Mouse (Mus musculus) cortical plate, adult 2 months (tissue): ENCODE data around the gene Med13. TPM values are rescaled to one million over a fixed set of nuclear protein-coding genes. Genes with fewer than 3 reads are reported as not detected.

Experiments
- H3K27ac ChIP-seq: fragments of 200-500 bp; 2 replicates; pipeline ENCODE4 v1.5.1; 2012; ENCODE audit warnings: low read length, control low read depth, inconsistent platforms; ENCODE audit not compliant: insufficient read depth
- H3K4me1 ChIP-seq: fragments of 200-500 bp; 2 replicates; pipeline ENCODE4 v1.6.1; 2011; ENCODE audit warnings: low read length; ENCODE audit not compliant: control insufficient read depth, insufficient read depth
- H3K4me3 ChIP-seq: fragments of 200-500 bp; 2 replicates; pipeline ENCODE4 v1.5.1; 2011; ENCODE audit warnings: mild to moderate bottlenecking, low read length, control low read depth; ENCODE audit not compliant: insufficient read depth
- CTCF ChIP-seq: fragments of 200-500 bp; IDR thresholded peaks from 2 replicates; pipeline ENCODE4 v1.5.1; 2011; ENCODE audit warnings: mild to moderate bottlenecking, control low read depth, low read length; ENCODE audit not compliant: insufficient read depth; ENCODE audit errors: extremely low read depth
- POLR2A ChIP-seq: fragments of 200-500 bp; IDR thresholded peaks from 2 replicates; pipeline ENCODE4 v1.6.1; 2011; ENCODE audit warnings: mild to moderate bottlenecking, low read length, control low read depth; ENCODE audit not compliant: insufficient read depth; ENCODE audit errors: extremely low read depth
- polyA plus RNA-seq: library from polyadenylated mRNA; depleted of rRNA; stranded (reverse); fragments of >200 nt; gene quantifications from 2 replicates; pipeline ENCODE4 v1.2.3, GENCODE M21; 2012

Gene Med13
- polyA plus RNA-seq, 1 experiment = 19.8 TPM

DNA sequence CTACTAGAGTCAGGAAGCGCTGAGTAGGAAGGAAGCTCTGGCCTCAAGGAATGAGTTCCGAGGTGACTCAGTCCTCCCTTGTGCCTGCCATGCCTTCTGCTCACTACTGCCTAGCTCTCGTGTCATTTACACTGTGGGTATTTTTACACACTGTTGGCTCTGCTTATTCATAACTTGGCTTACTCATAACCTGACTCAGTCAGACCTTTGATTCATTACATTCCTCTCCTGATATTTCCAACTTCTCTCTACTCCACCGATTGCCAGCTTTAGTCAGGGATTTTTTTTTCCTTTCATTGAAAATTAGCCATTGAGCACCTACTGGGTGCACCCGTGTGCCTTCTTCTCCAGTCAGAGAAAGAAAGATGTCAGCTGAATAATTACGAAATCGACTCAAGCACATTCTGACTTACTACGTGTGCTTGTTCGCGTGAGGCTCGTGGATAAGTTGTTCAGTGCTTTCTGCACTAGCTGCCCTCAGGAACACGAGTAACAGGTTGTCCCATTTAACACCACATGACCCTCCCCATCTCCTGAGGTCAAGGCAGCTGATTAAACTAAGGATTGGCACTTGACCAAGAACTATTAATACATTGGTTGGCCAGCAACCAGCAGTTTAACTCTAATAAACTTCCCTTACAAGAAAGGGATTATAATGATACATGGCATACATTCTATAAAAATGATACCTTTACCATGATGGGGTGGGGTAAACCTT is 23.3 kb upstream of the Med13 start:
- Histone ChIP-seq H3K4me1 (0 out of 2 replicates have a peak, but pooled peaks cover 2% of the 10 kb centered on the region), H3K27ac (no peak overlapping the region), H3K4me3 (no peak overlapping the region)
- no peak for TF ChIP-seq CTCF
- no peak for TF ChIP-seq POLR2A

DNA sequence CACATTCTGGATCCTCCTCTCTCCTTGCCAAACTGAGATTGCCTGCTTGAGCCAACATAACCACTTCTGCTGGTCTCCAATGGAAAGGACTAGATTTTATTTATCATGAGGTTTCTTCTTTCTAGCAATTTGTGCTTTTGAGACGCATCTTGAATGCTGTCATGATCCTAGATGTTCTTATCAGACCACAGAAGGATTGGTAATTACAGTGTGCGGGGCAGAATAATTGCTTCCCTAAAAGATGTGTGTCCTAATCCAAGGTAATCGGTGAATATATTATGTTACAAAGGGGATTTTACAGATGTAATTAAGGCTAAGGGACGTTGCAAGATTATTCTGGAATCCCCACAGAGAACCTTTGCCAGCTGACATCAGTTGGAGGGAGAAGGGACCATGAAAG is 21.6 kb upstream of the Med13 start:
- 0 out of 2 replicates have a peak, but pooled peaks cover 2% of the 10 kb centered on the region for H3K4me1 ChIP-seq
- no peak for TF ChIP-seq CTCF
- TF ChIP-seq POLR2A = no peak
- H3K4me3 ChIP-seq = no peak overlapping the region
- H3K27ac ChIP-seq = no peak overlapping the region

GRCm38 (mm10) chr11:86377841-86378240 is 20.4 kb upstream of the Med13 start:
- TF ChIP-seq POLR2A = no peak
- no peak for TF ChIP-seq CTCF
- Histone ChIP-seq H3K27ac (no peak overlapping the region), H3K4me1 (0 out of 2 replicates have a peak, but pooled peaks cover 2% of the 10 kb centered on the region), H3K4me3 (no peak overlapping the region)

DNA sequence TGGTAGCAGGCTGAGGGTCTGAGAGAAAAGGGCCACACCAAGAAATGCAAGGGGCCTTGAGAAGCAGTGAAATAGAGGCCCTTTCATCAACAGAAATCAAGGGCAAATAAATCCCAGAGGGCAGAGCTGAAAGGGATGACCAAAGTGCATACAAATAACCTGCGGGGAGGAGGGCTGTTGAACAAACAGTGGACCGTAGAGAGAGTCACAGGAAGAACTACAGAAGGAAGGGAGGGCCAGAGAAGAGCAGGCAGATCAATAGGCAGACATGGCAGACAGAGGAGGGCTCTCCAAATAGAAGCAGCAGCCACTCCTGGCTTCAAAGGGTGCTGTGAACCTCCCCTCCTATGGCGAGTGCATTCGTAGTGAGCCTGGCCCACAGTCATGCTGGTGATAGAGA is 19.3 kb upstream of the Med13 start:
- H3K4me3 ChIP-seq = no peak overlapping the region
- TF ChIP-seq CTCF (no peak), POLR2A (no peak)
- no peak overlapping the region for H3K27ac ChIP-seq
- H3K4me1 ChIP-seq = 0 out of 2 replicates have a peak, but pooled peaks cover 2% of the 10 kb centered on the region

- H3K27ac ChIP-seq = no peak overlapping the region
- no peak for TF ChIP-seq CTCF
- TF ChIP-seq POLR2A = no peak
- no peak overlapping the region for H3K4me3 ChIP-seq
- no peaks in the 10 kb centered on the region for H3K4me1 ChIP-seq
Observed at GRCm38 (mm10) chr11:86375086-86375485, 17.7 kb upstream of the Med13 start.

DNA sequence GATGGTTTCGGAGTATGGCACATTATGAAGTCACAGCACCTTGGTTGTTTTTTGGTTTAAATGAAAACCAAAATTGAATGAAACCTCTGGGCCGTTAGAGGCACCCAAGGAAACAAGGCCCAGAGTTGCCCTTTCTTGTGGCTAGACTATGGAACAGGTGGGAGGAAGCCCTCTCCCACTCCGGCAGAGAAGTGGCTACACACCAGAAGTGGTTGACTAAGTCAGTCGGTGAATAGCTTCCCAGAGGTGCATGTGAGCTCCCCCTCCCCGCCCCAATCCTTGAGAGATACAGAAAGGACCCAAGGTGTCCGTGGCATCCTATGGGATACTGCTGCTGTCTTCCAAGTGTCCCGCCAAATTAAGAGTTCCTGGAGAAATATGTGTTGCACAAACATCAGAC is 13.9 kb upstream of the Med13 start:
- H3K4me3 ChIP-seq = no peak overlapping the region
- TF ChIP-seq POLR2A (no peak), CTCF (no peak)
- H3K27ac ChIP-seq = no peak overlapping the region
- no peaks in the 10 kb centered on the region for H3K4me1 ChIP-seq

DNA sequence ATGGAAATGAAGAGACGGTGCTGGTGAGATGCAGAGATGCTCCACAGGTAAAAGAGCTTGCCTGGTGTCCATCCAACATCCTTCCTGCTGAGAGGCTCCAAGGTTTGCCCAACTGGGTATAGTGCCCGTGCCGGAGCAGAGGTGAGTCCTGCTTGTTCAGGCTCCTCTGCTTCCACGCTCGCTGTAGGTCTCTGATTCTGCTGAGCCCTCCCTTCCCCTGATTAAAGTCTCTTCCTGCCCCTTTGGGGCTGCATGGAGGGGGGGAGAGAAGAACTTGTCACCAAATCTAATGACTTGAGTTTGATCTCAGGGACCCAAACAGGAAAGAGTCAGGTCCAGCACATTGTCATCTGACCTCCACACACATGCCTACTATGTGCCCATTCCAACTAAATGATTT is 12.5 kb upstream of the Med13 start:
- H3K27ac ChIP-seq = no peak overlapping the region
- H3K4me3 ChIP-seq = no peak overlapping the region
- H3K4me1 ChIP-seq = no peaks in the 10 kb centered on the region
- TF ChIP-seq POLR2A (no peak), CTCF (no peak)

- H3K4me1 ChIP-seq = no peaks in the 10 kb centered on the region
- TF ChIP-seq POLR2A (no peak), CTCF (no peak)
- H3K27ac ChIP-seq = no peak overlapping the region
- no peak overlapping the region for H3K4me3 ChIP-seq
Observed at GRCm38 (mm10) chr11:86369003-86369402, 11.6 kb upstream of the Med13 start.

DNA sequence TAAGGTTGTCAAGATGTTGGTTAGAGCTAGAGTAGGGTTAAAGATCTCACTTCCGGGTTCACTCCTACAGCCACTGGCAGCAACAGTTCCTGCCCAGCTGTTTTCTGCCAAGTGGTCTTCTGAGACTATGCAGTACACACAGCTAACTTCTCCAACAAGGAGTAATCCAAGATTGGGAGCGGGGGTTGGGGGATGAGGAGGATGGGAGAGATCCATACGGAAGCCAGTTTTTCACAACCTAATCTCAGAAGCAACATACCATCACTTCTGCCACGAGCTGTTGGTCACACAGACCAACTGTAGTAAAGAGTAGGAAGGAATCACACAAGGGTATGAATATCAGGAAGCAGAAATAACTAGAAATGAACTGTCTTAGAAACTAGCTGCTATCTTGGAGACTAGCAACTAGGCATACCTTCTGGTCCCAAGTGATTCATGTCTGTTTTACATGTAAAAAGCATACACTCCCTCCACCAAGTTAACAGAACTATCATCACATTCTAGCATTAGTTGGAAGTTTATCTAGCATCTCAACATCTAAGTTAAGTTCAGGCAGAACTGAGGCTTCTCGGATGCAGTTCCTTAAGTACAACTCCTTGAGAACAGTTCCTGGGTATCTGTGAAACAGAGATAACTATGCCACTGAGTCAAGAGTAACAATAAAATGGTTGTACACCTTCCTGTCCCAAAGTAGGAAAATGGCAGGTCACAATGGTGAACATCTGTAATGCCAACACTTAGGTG is 7.5 kb upstream of the Med13 start:
- H3K4me3 ChIP-seq = no peak overlapping the region
- no peak overlapping the region for H3K27ac ChIP-seq
- TF ChIP-seq CTCF (no peak), POLR2A (no peak)
- H3K4me1 ChIP-seq = no peaks in the 10 kb centered on the region

DNA sequence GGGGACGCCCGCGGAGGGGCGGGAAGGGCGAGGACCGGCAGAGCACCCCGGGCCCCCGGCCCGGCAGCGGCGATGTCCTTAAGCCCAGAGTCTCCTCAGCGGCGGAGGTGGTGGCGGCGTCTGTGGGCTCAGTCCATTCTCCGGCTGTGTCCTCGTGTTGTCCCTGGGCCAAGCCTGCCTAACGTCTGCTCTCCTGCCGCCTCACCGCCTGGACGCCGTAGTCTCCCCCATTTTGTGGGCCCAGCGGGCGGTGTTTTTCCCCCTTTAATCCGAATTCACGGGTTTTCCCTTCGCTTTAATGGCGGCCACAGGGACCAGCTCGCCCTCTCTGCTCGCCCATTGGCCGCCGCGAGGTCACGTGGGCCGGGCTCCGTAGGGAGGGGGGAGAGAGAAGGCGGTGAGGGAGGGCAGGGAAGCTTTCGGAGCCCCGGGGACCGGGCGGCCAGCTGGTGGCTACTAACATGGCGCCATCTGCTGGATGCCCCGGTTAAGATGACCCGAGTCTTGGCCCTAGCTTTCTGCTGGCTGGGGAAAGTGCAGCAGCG is 654 bp upstream of the Med13 start:
- Histone ChIP-seq H3K4me3 (peak overlapping the region; percentile 81), H3K4me1 (peaks cover 7% of the 10 kb centered on the region), H3K27ac (peak overlapping the region; percentile 96)
- peak; percentile 83 for TF ChIP-seq POLR2A
- peak; percentile 62 for TF ChIP-seq CTCF
